Mouse (Mus musculus) lung, postnatal 36 days (tissue): ENCODE measurements around the gene Rgs14.

Experiments
- DNase-seq: peaks from one replicate; pipeline ENCODE4 v3.0.0; 2022; ENCODE audit warnings: mixed read lengths

Rgs14 gene

GRCm38 (mm10) chr13:55346745-55347144, 22.8 kb upstream of the Rgs14 start:
- DNase-seq: no peak

GRCm38 (mm10) chr13:55361145-55361544, 8.4 kb upstream of the Rgs14 start:
- DNase-seq: peak; percentile 12

- DNase-seq: no peak
Observed at GRCm38 (mm10) chr13:55361974-55362452, 7.5 kb upstream of the Rgs14 start.

GRCm38 (mm10) chr13:55362453-55363060, 7.0 kb upstream of the Rgs14 start, which contains the start of gene Lman2:
Gene Lman2, minus strand, starts transcription at chr13:55362783.
- peak; percentile 98 for DNase-seq

GRCm38 (mm10) chr13:55368401-55368800, 1.1 kb upstream of the Rgs14 start:
- no peak for DNase-seq

GRCm38 (mm10) chr13:55370234-55370633, 702 bp downstream of the Rgs14 start:
- DNase-seq: peak; percentile 40

GRCm38 (mm10) chr13:55371007-55371681, 1.6 kb downstream of the Rgs14 start:
- DNase-seq: no peak

- no peak for DNase-seq
Observed at GRCm38 (mm10) chr13:55371740-55372139, 2.2 kb downstream of the Rgs14 start.

GRCm38 (mm10) chr13:55374206-55374924, 4.8 kb downstream of the Rgs14 start:
- no peak for DNase-seq

- DNase-seq: no peak
Observed at GRCm38 (mm10) chr13:55375877-55376276, 6.3 kb downstream of the Rgs14 start.

- no peak for DNase-seq
Observed at GRCm38 (mm10) chr13:55378907-55379580, 9.5 kb downstream of the Rgs14 start.

- no peak for DNase-seq
Observed at GRCm38 (mm10) chr13:55381790-55382189, 12.3 kb downstream of the Rgs14 start.

GRCm38 (mm10) chr13:55390644-55391043, 21.1 kb downstream of the Rgs14 start:
- DNase-seq: no peak

- DNase-seq: no peak
Observed at GRCm38 (mm10) chr13:55391626-55392029, 22.1 kb downstream of the Rgs14 start.

- no peak for DNase-seq
Observed at GRCm38 (mm10) chr13:55392933-55393332, 23.4 kb downstream of the Rgs14 start.

- no peak for DNase-seq
Observed at GRCm38 (mm10) chr13:55398088-55398487, 28.6 kb downstream of the Rgs14 start, which contains the start of gene Slc34a1. Gene Slc34a1, plus strand, starts transcription at chr13:55398187.

- no peak for DNase-seq
Observed at GRCm38 (mm10) chr13:55399300-55400038, 29.9 kb downstream of the Rgs14 start.

- no peak for DNase-seq
Observed at GRCm38 (mm10) chr13:55400039-55400346, 30.5 kb downstream of the Rgs14 start.

GRCm38 (mm10) chr13:55403266-55403665, 33.7 kb downstream of the Rgs14 start:
- DNase-seq: no peak

- no peak for DNase-seq
Observed at GRCm38 (mm10) chr13:55403935-55404852, 34.7 kb downstream of the Rgs14 start.
